Mouse (Mus musculus) neural tube, embryonic 12.5 days (tissue): ENCODE measurements around the gene Plekha6. TPM values are rescaled to one million over a fixed set of nuclear protein-coding genes. Genes with fewer than 3 reads are reported as not detected.
A peak's percentile ranks its signal among the peaks of the same experiment; 100 is the strongest.

Source experiments
- ATAC-seq: fragments of 200-750 bp; cut with Nextera tagmentation; 2 replicates; pipeline ENCODE4 v1.8.0; 2017; ENCODE audit warnings: low read depth, mild to moderate bottlenecking, moderate TSS enrichment, moderate library complexity; ENCODE audit not compliant: low FRiP score
- H3K27ac ChIP-seq: fragments of 300-500 bp; sonication (generic); 2 replicates; pipeline ENCODE4 v1.5.1; 2016
- H3K27me3 ChIP-seq: fragments of 300-500 bp; sonication (generic); replicated peaks from 2 replicates; pipeline ENCODE4 v1.6.1; 2016; ENCODE audit warnings: mild to moderate bottlenecking
- H3K36me3 ChIP-seq: fragments of 300-500 bp; sonication (generic); 2 replicates; pipeline ENCODE4 v1.6.1; 2016; ENCODE audit warnings: mild to moderate bottlenecking
- H3K4me1 ChIP-seq: fragments of 300-500 bp; sonication (generic); 2 replicates; pipeline ENCODE4 v1.6.1; 2016
- H3K4me2 ChIP-seq: fragments of 300-500 bp; sonication (generic); replicated peaks from 2 replicates; pipeline ENCODE4 v1.6.1; 2016; ENCODE audit warnings: mild to moderate bottlenecking
- H3K4me3 ChIP-seq: fragments of 300-500 bp; sonication (generic); 2 replicates; pipeline ENCODE4 v1.5.1; 2016
- H3K9ac ChIP-seq: fragments of 300-500 bp; sonication (generic); 2 replicates; pipeline ENCODE4 v1.6.1; 2016; ENCODE audit warnings: mild to moderate bottlenecking
- H3K9me3 ChIP-seq: fragments of 300-500 bp; sonication (generic); 2 replicates; pipeline ENCODE4 v1.6.1; 2016; ENCODE audit warnings: mild to moderate bottlenecking
- WGBS: fragments of 180-500 bp; shearing (Covaris S2); methylation state at CpG from one replicate; pipeline ENCODE4 v1.1.7; 2016; 5-methylcytosine and 5-hydroxymethylcytosine counted together
- polyA plus RNA-seq: library from polyadenylated mRNA; unstranded; fragments of >200 nt; fragmentation: Nextera tagmentation; extraction: Ambion mirVana; gene quantifications from 2 replicates; pipeline ENCODE4 v1.2.1, GENCODE M21; 2016

The Plekha6 gene
- polyA plus RNA-seq, 1 experiment from 2014 or later, result 28.4 TPM

GRCm38 (mm10) chr1:133209901-133210516 lies 46.0 kb downstream of the Plekha6 start:
- Histone ChIP-seq H3K4me3 (no peak overlapping the region), H3K9ac (no peak overlapping the region), H3K4me2 (peak overlapping the region; percentile 39), H3K27me3 (no peaks in the 10 kb centered on the region), H3K27ac (0 out of 2 replicates have a peak overlapping the region, but pooled peaks have one; percentile 1), H3K9me3 (no peaks in the 10 kb centered on the region), H3K4me1 (peaks cover 42% of the 10 kb centered on the region), H3K36me3 (no peaks in the 10 kb centered on the region)
- 43% methylated on average over 17 of the region's 17 CpGs for WGBS
- ATAC-seq, result peak; percentile 4; the same call in 1 of the 2 replicates

- Histone ChIP-seq H3K9ac (no peak overlapping the region; the same call in 1 of the 2 replicates), H3K4me2 (no peak overlapping the region), H3K27ac (0 out of 2 replicates have a peak overlapping the region, but pooled peaks have one; percentile 20), H3K4me1 (peaks cover 49% of the 10 kb centered on the region), H3K27me3 (no peaks in the 10 kb centered on the region), H3K9me3 (no peaks in the 10 kb centered on the region), H3K36me3 (no peaks in the 10 kb centered on the region), H3K4me3 (no peak overlapping the region)
- no peak for ATAC-seq
- WGBS, result 75% methylated on average over 7 of the region's 7 CpGs
Measured at GRCm38 (mm10) chr1:133210766-133211165, 46.8 kb downstream of the Plekha6 start.

GRCm38 (mm10) chr1:133212273-133212672 lies 48.3 kb downstream of the Plekha6 start:
- H3K9ac ChIP-seq, result no peak overlapping the region

GRCm38 (mm10) chr1:133213098-133213497 lies 49.1 kb downstream of the Plekha6 start:
- Histone ChIP-seq H3K27me3 (no peaks in the 10 kb centered on the region), H3K4me2 (no peak overlapping the region), H3K9ac (no peak overlapping the region), H3K4me1 (peaks cover 64% of the 10 kb centered on the region), H3K4me3 (no peak overlapping the region), H3K36me3 (no peaks in the 10 kb centered on the region), H3K27ac (no peak overlapping the region), H3K9me3 (no peaks in the 10 kb centered on the region)
- ATAC-seq, result no peak
- 70% methylated on average over 7 of the region's 7 CpGs for WGBS

More at GRCm38 (mm10) chr1:133212273-133212672, 48.3 kb downstream of the Plekha6 start:
- no peaks in the 10 kb centered on the region for H3K36me3 ChIP-seq
- no peaks in the 10 kb centered on the region for H3K27me3 ChIP-seq
- no peaks in the 10 kb centered on the region for H3K9me3 ChIP-seq
- peaks cover 64% of the 10 kb centered on the region for H3K4me1 ChIP-seq
- H3K4me2 ChIP-seq, result no peak overlapping the region
- ATAC-seq, result no peak
- no peak overlapping the region for H3K27ac ChIP-seq
- 67% methylated on average over 4 of the region's 4 CpGs for WGBS
- no peak overlapping the region for H3K4me3 ChIP-seq

GRCm38 (mm10) chr1:133213901-133214300 lies 49.9 kb downstream of the Plekha6 start:
- no peak for ATAC-seq
- Histone ChIP-seq H3K4me3 (no peak overlapping the region), H3K27ac (no peak overlapping the region), H3K4me1 (peaks cover 64% of the 10 kb centered on the region), H3K27me3 (no peaks in the 10 kb centered on the region), H3K4me2 (no peak overlapping the region), H3K9me3 (no peaks in the 10 kb centered on the region), H3K9ac (no peak overlapping the region), H3K36me3 (no peaks in the 10 kb centered on the region)
- 93% methylated on average over 4 of the region's 4 CpGs for WGBS

- ATAC-seq, result no peak
- no peaks in the 10 kb centered on the region for H3K36me3 ChIP-seq
- no peak overlapping the region for H3K27ac ChIP-seq
- H3K9me3 ChIP-seq, result no peaks in the 10 kb centered on the region
- no peak overlapping the region for H3K4me2 ChIP-seq
- 75% methylated on average over 7 of the region's 7 CpGs for WGBS
- no peak overlapping the region for H3K9ac ChIP-seq
- H3K27me3 ChIP-seq, result no peaks in the 10 kb centered on the region
- H3K4me3 ChIP-seq, result no peak overlapping the region
- peaks cover 58% of the 10 kb centered on the region for H3K4me1 ChIP-seq
Measured at GRCm38 (mm10) chr1:133214672-133215359, 50.8 kb downstream of the Plekha6 start.

GRCm38 (mm10) chr1:133215360-133215700 lies 51.3 kb downstream of the Plekha6 start:
- Histone ChIP-seq H3K4me3 (no peak overlapping the region), H3K27me3 (no peaks in the 10 kb centered on the region), H3K4me2 (no peak overlapping the region), H3K27ac (no peak overlapping the region), H3K4me1 (peaks cover 53% of the 10 kb centered on the region), H3K9me3 (no peaks in the 10 kb centered on the region), H3K36me3 (no peaks in the 10 kb centered on the region), H3K9ac (no peak overlapping the region)
- ATAC-seq, result no peak
- 83% methylated on average over 3 of the region's 3 CpGs for WGBS

GRCm38 (mm10) chr1:133215753-133216152 lies 51.7 kb downstream of the Plekha6 start:
- ATAC-seq, result no peak
- Histone ChIP-seq H3K4me2 (no peak overlapping the region), H3K4me1 (peaks cover 49% of the 10 kb centered on the region), H3K27me3 (no peaks in the 10 kb centered on the region), H3K9ac (0 out of 2 replicates have a peak overlapping the region, but pooled peaks have one; percentile 8), H3K36me3 (no peaks in the 10 kb centered on the region), H3K9me3 (no peaks in the 10 kb centered on the region), H3K4me3 (no peak overlapping the region), H3K27ac (peak overlapping the region; percentile 18; the same call in 1 of the 2 replicates)
- WGBS, result 76% methylated on average over 10 of the region's 10 CpGs

- Histone ChIP-seq H3K9me3 (no peaks in the 10 kb centered on the region), H3K4me2 (no peak overlapping the region), H3K9ac (no peak overlapping the region), H3K4me3 (no peak overlapping the region), H3K4me1 (peaks cover 52% of the 10 kb centered on the region), H3K27ac (peak overlapping the region; percentile 18; the same call in 1 of the 2 replicates), H3K36me3 (no peaks in the 10 kb centered on the region), H3K27me3 (no peaks in the 10 kb centered on the region)
- 39% methylated on average over 5 of the region's 5 CpGs for WGBS
- peak; percentile 74; the same call in 1 of the 2 replicates for ATAC-seq
Measured at GRCm38 (mm10) chr1:133217031-133217430, 53.0 kb downstream of the Plekha6 start.

GRCm38 (mm10) chr1:133219106-133219505 lies 55.1 kb downstream of the Plekha6 start:
- ATAC-seq, result no peak
- no peak overlapping the region for H3K4me2 ChIP-seq
- H3K4me3 ChIP-seq, result no peak overlapping the region
- H3K27ac ChIP-seq, result no peak overlapping the region
- H3K4me1 ChIP-seq, result peaks cover 61% of the 10 kb centered on the region
- H3K27me3 ChIP-seq, result no peaks in the 10 kb centered on the region
- no peaks in the 10 kb centered on the region for H3K36me3 ChIP-seq
- no peak overlapping the region for H3K9ac ChIP-seq
- 12% methylated on average over 1 of the region's 1 CpGs for WGBS
- no peaks in the 10 kb centered on the region for H3K9me3 ChIP-seq

- H3K4me3 ChIP-seq, result no peak overlapping the region
- no peak overlapping the region for H3K4me2 ChIP-seq
- 0 out of 2 replicates have a peak, but pooled peaks cover 3% of the 10 kb centered on the region for H3K27me3 ChIP-seq
- no peaks in the 10 kb centered on the region for H3K36me3 ChIP-seq
- no peak for ATAC-seq
- no peaks in the 10 kb centered on the region for H3K9me3 ChIP-seq
- H3K4me1 ChIP-seq, result peaks cover 49% of the 10 kb centered on the region
- H3K9ac ChIP-seq, result no peak overlapping the region
- WGBS, result 52% methylated on average over 3 of the region's 3 CpGs
- no peak overlapping the region for H3K27ac ChIP-seq
Measured at GRCm38 (mm10) chr1:133221459-133221858, 57.4 kb downstream of the Plekha6 start.

GRCm38 (mm10) chr1:133222445-133222995 lies 58.5 kb downstream of the Plekha6 start:
- ATAC-seq, result no peak
- no peak overlapping the region for H3K4me3 ChIP-seq
- 0 out of 2 replicates have a peak, but pooled peaks cover 3% of the 10 kb centered on the region for H3K27me3 ChIP-seq
- 39% methylated on average over 6 of the region's 6 CpGs for WGBS
- 0 out of 2 replicates have a peak overlapping the region, but pooled peaks have one; percentile 21 for H3K9ac ChIP-seq
- no peak overlapping the region for H3K27ac ChIP-seq
- H3K4me2 ChIP-seq, result no peak overlapping the region
- no peaks in the 10 kb centered on the region for H3K9me3 ChIP-seq
- no peaks in the 10 kb centered on the region for H3K36me3 ChIP-seq
- peaks cover 49% of the 10 kb centered on the region for H3K4me1 ChIP-seq
